Mouse (Mus musculus) limb, embryonic 11.5 days (tissue): ENCODE measurements around the gene Trappc1. TPM values are rescaled to one million over a fixed set of nuclear protein-coding genes. Genes with fewer than 3 reads are reported as not detected.

Source experiments
- ATAC-seq: fragments of 200-750 bp; cut with Nextera tagmentation; 2 replicates; pipeline ENCODE4 v1.8.0; 2017; ENCODE audit warnings: low read depth; ENCODE audit not compliant: insufficient number of reproducible peaks, low FRiP score, low TSS enrichment
- DNase-seq: peaks from one replicate; pipeline ENCODE4 v3.0.0-alpha.2; 2015; ENCODE audit warnings: low spot score
- H3K27ac ChIP-seq: fragments of 300-500 bp; sonication (generic); replicated peaks from 2 replicates; pipeline ENCODE4 v1.5.1; 2014; ENCODE audit warnings: low read depth, mild to moderate bottlenecking, low read length
- H3K27me3 ChIP-seq: fragments of 300-500 bp; sonication (generic); 2 replicates; pipeline ENCODE4 v1.6.1; 2014; ENCODE audit warnings: mild to moderate bottlenecking, low read length, mixed read lengths; ENCODE audit not compliant: control insufficient read depth, insufficient read depth
- H3K36me3 ChIP-seq: fragments of 300-500 bp; sonication (generic); 2 replicates; pipeline ENCODE4 v1.6.1; 2014; ENCODE audit warnings: mild to moderate bottlenecking, low read length, moderate library complexity, mixed read lengths; ENCODE audit not compliant: control insufficient read depth, insufficient read depth
- H3K4me1 ChIP-seq: fragments of 300-500 bp; sonication (generic); 2 replicates; pipeline ENCODE4 v1.6.1; 2014; ENCODE audit warnings: low read length, mixed read lengths; ENCODE audit not compliant: control insufficient read depth, insufficient read depth
- H3K4me2 ChIP-seq: fragments of 300-500 bp; sonication (generic); 2 replicates; pipeline ENCODE4 v1.6.1; 2014; ENCODE audit warnings: low read depth, mild to moderate bottlenecking, moderate library complexity; ENCODE audit not compliant: severe bottlenecking
- H3K4me3 ChIP-seq: fragments of 300-500 bp; sonication (generic); 2 replicates; pipeline ENCODE4 v1.5.1; 2014; ENCODE audit warnings: low read depth, low read length
- H3K9ac ChIP-seq: fragments of 300-500 bp; sonication (generic); 2 replicates; pipeline ENCODE4 v1.6.1; 2014; ENCODE audit warnings: mild to moderate bottlenecking, low read length
- H3K9me3 ChIP-seq: fragments of 300-500 bp; sonication (generic); 2 replicates; pipeline ENCODE4 v1.6.1; 2016; ENCODE audit warnings: low read length; ENCODE audit not compliant: control insufficient read depth
- WGBS: fragments of 180-500 bp; shearing (Covaris S2); extraction: QIAGEN DNeasy Blood & Tissue Kit; methylation state at CpG from one replicate; pipeline ENCODE4 v1.1.7; 2014; 5-methylcytosine and 5-hydroxymethylcytosine counted together
- polyA plus RNA-seq: library from polyadenylated mRNA; unstranded; fragments of >200 nt; fragmentation: Nextera tagmentation; extraction: Ambion mirVana; gene quantifications from 2 replicates; pipeline ENCODE4 v1.2.1, GENCODE M21; 2014

The Trappc1 gene
- polyA plus RNA-seq, 1 experiment from 2014 or later: 161 TPM

DNA sequence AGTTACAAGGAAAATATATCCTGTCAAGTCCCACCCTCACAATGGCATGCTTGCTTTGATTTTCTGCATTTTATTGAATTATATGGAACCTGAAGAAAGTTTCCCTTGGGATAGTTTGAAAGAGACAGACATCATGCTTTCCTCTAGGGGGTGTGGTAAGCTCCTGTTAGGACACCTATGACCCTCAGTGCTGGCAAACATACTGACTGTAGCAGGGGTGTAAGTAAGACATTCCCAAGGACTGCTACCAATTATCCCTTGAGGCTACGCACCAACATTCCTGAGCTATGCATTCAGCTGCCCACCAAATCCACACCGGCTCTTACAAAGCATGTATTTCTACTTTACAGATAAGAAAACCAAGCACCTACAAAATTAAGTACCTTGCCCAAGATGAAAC is 38.7 kb downstream of the Trappc1 start:
- no peaks in the 10 kb centered on the region for H3K9me3 ChIP-seq
- 45% methylated on average over 2 of the region's 2 CpGs for WGBS
- no peaks in the 10 kb centered on the region for H3K27me3 ChIP-seq
- H3K36me3 ChIP-seq: peaks cover 29% of the 10 kb centered on the region
- no peak overlapping the region for H3K27ac ChIP-seq
- H3K9ac ChIP-seq: no peak overlapping the region
- H3K4me2 ChIP-seq: no peak overlapping the region
- ATAC-seq: no peak
- H3K4me1 ChIP-seq: peaks cover 21% of the 10 kb centered on the region
- no peak for DNase-seq
- H3K4me3 ChIP-seq: no peak overlapping the region

- Histone ChIP-seq H3K9me3 (no peaks in the 10 kb centered on the region), H3K36me3 (peaks cover 22% of the 10 kb centered on the region), H3K4me3 (no peak overlapping the region), H3K4me1 (peaks cover 23% of the 10 kb centered on the region), H3K9ac (peak overlapping the region; percentile 40; the same call in 1 of the 2 replicates), H3K4me2 (peak overlapping the region; percentile 15), H3K27ac (no peak overlapping the region; the same call in 1 of the 2 replicates), H3K27me3 (no peaks in the 10 kb centered on the region)
- DNase-seq: no peak
- 58% methylated on average over 8 of the region's 8 CpGs for WGBS
- ATAC-seq: no peak
Measured at GRCm38 (mm10) chr11:69364376-69364775, 40.6 kb downstream of the Trappc1 start.

DNA sequence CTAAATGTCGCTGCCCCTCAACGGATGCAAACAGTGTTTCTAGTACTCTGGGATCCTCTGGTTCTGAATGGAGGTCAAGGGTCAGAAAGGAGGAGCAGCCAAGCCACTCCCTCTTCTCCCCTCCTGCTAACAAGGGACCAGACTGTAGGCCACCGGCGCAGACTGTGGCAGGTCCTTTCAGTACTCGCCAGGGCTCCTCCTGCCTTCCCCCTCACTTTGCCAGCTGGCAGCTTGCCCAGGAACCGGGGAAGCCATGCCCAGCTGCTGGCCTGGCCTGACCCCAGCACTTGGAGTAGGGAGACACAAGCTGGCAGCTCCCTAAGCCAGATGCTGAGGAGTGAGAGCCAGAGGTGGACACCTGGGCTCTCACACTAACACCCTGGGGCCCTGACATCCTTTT is 41.1 kb downstream of the Trappc1 start:
- 5% methylated on average over 6 of the region's 6 CpGs for WGBS
- peak overlapping the region; percentile 94 for H3K4me2 ChIP-seq
- DNase-seq (peak; percentile 67), ATAC-seq (no peak)
- H3K36me3 ChIP-seq: peaks cover 17% of the 10 kb centered on the region
- H3K9me3 ChIP-seq: no peaks in the 10 kb centered on the region
- H3K4me3 ChIP-seq: peak overlapping the region; percentile 87
- H3K27ac ChIP-seq: peak overlapping the region; percentile 97
- H3K9ac ChIP-seq: peak overlapping the region; percentile 61
- H3K27me3 ChIP-seq: no peaks in the 10 kb centered on the region
- H3K4me1 ChIP-seq: peaks cover 23% of the 10 kb centered on the region

DNA sequence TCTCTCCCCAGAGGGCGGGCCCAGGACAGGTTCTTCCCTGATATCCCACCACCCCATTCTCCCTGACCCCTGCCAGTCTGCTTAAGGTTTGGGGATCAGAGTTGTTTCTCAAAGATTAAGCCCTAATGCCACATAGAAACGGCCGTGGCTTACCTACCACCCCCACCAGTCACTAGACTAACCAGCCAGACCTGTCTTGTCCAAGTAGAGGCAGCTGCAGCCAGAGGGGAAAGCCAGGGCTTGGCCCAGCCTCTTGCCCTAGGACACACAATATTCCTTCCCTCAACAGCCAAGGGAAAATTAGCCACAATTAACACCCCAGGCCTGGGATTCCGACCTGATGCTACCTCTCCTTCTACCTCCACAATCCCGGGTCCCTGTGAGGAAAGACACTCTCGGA is 41.9 kb downstream of the Trappc1 start:
- ATAC-seq: no peak
- H3K9me3 ChIP-seq: no peaks in the 10 kb centered on the region

DNA sequence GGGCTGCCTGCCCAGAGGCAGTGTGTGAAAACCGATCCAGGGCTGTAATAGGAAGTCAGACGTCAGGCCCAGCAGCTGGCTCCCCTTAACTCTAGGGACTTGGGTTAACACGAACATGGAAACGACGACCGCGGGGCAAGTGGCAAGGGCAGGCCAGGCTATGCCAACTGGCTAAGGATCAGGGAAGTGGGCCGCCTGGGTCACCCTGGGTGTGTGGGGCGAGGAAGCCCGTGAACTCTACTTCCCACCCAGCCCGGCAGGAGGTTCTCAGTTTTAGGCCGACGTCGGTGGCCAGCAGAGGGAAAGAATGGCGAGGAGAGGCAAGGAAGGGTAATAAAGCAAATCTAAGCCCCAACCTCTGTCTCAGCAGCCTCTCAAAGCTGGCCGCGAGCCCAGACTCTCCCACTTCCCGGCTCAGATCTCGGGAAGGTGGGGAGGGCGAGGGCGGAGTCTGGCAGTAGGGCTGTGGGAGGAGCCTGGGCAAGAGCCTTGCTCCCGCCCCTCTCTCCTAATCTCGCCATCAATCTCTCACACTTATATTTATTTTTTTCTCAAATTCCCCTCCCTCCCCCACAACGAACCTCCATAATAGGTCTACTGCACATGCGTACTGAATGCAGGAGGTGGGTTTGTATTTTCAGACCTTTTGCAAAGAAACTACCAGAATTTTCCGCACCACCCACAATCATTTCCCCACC is 42.5 kb downstream of the Trappc1 start:
- under 1% methylated on average over 26 of the region's 26 CpGs for WGBS
- peaks cover 7% of the 10 kb centered on the region; the same call in 1 of the 2 replicates for H3K36me3 ChIP-seq
- H3K4me1 ChIP-seq: peaks cover 26% of the 10 kb centered on the region
- H3K9ac ChIP-seq: peak overlapping the region; percentile 61
- DNase-seq: peak; percentile 94
- peak overlapping the region; percentile 99 for H3K27ac ChIP-seq
- peak; percentile 90 for ATAC-seq
- no peaks in the 10 kb centered on the region for H3K9me3 ChIP-seq
- H3K4me3 ChIP-seq: peak overlapping the region; percentile 87
- H3K27me3 ChIP-seq: no peaks in the 10 kb centered on the region
- peak overlapping the region; percentile 94 for H3K4me2 ChIP-seq

More for the DNA sequence above, 41.9 kb downstream of the Trappc1 start:
- H3K4me2 ChIP-seq: peak overlapping the region; percentile 94
- peaks cover 10% of the 10 kb centered on the region for H3K36me3 ChIP-seq
- H3K27ac ChIP-seq: peak overlapping the region; percentile 97
- peak overlapping the region; percentile 87 for H3K4me3 ChIP-seq
- H3K9ac ChIP-seq: peak overlapping the region; percentile 61
- peaks cover 23% of the 10 kb centered on the region for H3K4me1 ChIP-seq
- DNase-seq: no peak
- 18% methylated on average over 6 of the region's 6 CpGs for WGBS
- no peaks in the 10 kb centered on the region for H3K27me3 ChIP-seq

- Histone ChIP-seq H3K4me2 (peak overlapping the region; percentile 94), H3K27ac (peak overlapping the region; percentile 99), H3K4me3 (peak overlapping the region; percentile 87), H3K9ac (peak overlapping the region; percentile 99), H3K4me1 (peaks cover 30% of the 10 kb centered on the region), H3K36me3 (peaks cover 7% of the 10 kb centered on the region; the same call in 1 of the 2 replicates), H3K9me3 (no peaks in the 10 kb centered on the region), H3K27me3 (no peaks in the 10 kb centered on the region)
- DNase-seq (peak; percentile 74), ATAC-seq (no peak; the same call in 1 of the 2 replicates)
- WGBS: under 1% methylated on average over 22 of the region's 22 CpGs
Measured at GRCm38 (mm10) chr11:69366855-69367615, 43.3 kb downstream of the Trappc1 start.

DNA sequence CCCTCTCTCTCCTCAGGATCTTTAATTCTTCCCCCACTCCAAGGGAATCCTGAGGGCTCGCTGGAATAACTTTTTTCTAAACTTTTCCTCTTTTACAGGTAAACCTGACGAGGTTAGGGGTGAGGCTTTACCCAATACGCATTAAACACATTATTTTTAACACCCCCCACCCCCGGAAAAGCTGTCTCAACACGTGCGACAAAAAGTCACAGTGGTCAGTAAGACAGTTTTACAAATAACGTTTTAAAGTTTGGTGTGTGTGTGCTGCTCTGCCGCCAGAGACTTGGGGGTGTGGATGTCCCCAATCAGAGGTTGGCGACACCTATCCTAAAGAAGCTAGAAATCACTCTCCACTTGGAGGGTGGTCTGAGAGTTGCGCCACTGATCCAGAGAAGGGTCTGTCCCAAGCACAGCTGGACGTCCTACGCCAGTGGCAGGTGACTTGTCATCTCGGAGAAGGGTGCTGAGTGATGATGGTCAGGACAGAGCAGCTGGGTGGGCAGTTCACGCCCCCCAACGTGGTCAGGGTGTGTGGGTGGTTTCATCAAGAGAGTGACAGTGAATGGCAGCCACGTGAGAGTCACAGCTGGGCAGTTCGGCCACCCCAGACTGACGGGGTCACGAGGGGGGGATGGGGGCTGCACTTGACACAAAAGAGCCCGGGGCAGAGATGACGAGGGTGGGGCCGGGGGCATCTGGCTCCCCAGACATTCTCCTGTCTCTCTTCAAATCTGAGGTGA is 44.0 kb downstream of the Trappc1 start:
- Histone ChIP-seq H3K9me3 (no peaks in the 10 kb centered on the region), H3K4me1 (peaks cover 30% of the 10 kb centered on the region), H3K27me3 (no peaks in the 10 kb centered on the region), H3K4me3 (peak overlapping the region; percentile 87), H3K27ac (peak overlapping the region; percentile 99), H3K36me3 (peaks cover 7% of the 10 kb centered on the region; the same call in 1 of the 2 replicates), H3K9ac (peak overlapping the region; percentile 99), H3K4me2 (peak overlapping the region; percentile 94)
- WGBS: under 1% methylated on average over 22 of the region's 22 CpGs
- ATAC-seq (peak; percentile 19; the same call in 1 of the 2 replicates), DNase-seq (peak; percentile 67)
